Mouse (Mus musculus) olfactory bulb, adult 2 months (tissue): ENCODE measurements around the gene Nid1. TPM values are rescaled to one million over a fixed set of nuclear protein-coding genes. Genes with fewer than 3 reads are reported as not detected.

Experiments used
- H3K27ac ChIP-seq: fragments of 200-500 bp; 2 replicates; pipeline ENCODE4 v1.5.1; 2012; ENCODE audit warnings: low read depth, low read length; ENCODE audit not compliant: insufficient read depth
- H3K4me1 ChIP-seq: fragments of 200-500 bp; 2 replicates; pipeline ENCODE4 v1.6.1; 2012; ENCODE audit warnings: low read length; ENCODE audit not compliant: control insufficient read depth, insufficient read depth
- H3K4me3 ChIP-seq: fragments of 200-500 bp; 2 replicates; pipeline ENCODE4 v1.5.1; 2012; ENCODE audit warnings: mild to moderate bottlenecking, low read depth, low read length, moderate library complexity; ENCODE audit not compliant: insufficient read depth
- CTCF ChIP-seq: fragments of 200-500 bp; IDR thresholded peaks from 2 replicates; pipeline ENCODE4 v1.5.1; 2012; ENCODE audit warnings: low read depth, mild to moderate bottlenecking, low read length, moderate library complexity; ENCODE audit not compliant: insufficient read depth
- POLR2A ChIP-seq: fragments of 200-500 bp; IDR thresholded peaks from 2 replicates; pipeline ENCODE4 v1.6.1; 2012; ENCODE audit warnings: mild to moderate bottlenecking, low read depth, low read length, moderate library complexity; ENCODE audit not compliant: insufficient read depth
- WGBS: fragments of 180-500 bp; shearing (Covaris S2); methylation state at CpG from one replicate; pipeline ENCODE4 v1.1.7; 2018; 5-methylcytosine and 5-hydroxymethylcytosine counted together
- polyA plus RNA-seq: library from polyadenylated mRNA; stranded (reverse); fragments of >200 nt; gene quantifications from 2 replicates; pipeline ENCODE4 v1.2.4, GENCODE M21; 2012; ENCODE audit warnings: low replicate concordance; ENCODE audit not compliant: missing spikeins, insufficient read depth, insufficient read length

Gene Nid1
- polyA plus RNA-seq, 1 experiment, result not detected

DNA sequence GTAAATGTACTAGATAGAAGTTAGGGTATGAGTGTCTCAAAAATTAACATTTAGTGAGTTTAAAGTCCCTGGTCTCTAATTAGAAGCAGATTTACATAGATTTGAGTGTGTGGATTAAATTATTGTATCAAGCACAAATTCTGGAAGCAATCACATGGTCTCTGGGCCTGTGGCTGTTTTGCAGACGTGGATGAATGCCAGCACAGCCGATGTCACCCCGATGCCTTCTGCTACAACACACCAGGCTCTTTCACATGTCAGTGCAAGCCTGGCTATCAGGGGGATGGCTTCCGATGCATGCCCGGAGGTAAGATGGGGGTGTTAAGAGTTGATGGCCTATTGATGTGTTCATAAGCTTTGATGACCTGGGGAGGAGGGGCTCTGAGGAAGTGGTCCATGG, 52.5 kb downstream of the Nid1 start:
- peaks cover 4% of the 10 kb centered on the region for H3K4me1 ChIP-seq
- no peak overlapping the region for H3K27ac ChIP-seq
- TF ChIP-seq POLR2A (no peak), CTCF (no peak)
- 53% methylated on average over 5 of the region's 5 CpGs for WGBS
- H3K4me3 ChIP-seq, result no peak overlapping the region

DNA sequence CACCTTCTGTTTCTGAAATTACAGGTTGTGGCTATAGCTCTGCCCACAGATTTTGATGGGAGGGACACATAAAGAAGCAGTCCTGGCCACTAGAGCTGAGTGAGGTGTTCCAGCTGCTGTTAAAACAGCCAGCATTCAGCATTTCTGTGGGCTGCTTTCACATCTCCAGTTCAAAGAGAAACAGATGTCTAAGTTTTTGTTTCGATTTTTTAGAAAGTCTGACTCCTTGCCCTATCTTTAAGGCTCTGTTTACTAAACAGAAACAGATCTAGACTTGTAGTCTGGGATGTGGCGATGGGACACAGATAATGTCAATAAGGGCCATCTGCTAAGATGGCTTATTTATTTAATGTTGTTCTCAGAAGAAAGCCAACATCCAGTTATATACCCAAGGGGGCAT, 54.8 kb downstream of the Nid1 start:
- Histone ChIP-seq H3K4me3 (no peak overlapping the region), H3K4me1 (peaks cover 4% of the 10 kb centered on the region), H3K27ac (no peak overlapping the region)
- 45% methylated on average over 2 of the region's 2 CpGs for WGBS
- TF ChIP-seq POLR2A (no peak), CTCF (no peak)

DNA sequence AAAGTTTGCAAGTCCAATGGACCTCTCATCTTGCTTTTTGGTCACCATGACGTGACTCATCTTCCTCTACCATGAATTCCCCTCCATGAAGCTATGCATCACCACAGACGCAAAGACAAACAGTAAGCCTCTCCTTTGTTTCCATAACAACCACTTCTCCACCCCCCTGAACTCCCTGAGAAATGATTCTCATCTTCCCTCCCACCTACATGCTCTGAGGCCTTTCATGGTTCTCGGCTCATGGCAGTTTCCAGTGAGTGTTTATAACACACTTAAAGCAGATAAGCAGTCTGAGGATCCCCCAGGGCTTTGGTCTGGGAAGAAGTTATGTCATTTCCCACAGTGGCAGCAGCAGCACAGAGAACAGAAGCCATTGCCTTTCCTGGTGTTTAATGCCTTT, 56.2 kb downstream of the Nid1 start:
- Histone ChIP-seq H3K4me3 (no peak overlapping the region), H3K27ac (peak overlapping the region; percentile 35; the same call in 1 of the 2 replicates), H3K4me1 (peaks cover 4% of the 10 kb centered on the region)
- TF ChIP-seq CTCF (no peak), POLR2A (no peak)
- 35% methylated on average over 3 of the region's 3 CpGs for WGBS

DNA sequence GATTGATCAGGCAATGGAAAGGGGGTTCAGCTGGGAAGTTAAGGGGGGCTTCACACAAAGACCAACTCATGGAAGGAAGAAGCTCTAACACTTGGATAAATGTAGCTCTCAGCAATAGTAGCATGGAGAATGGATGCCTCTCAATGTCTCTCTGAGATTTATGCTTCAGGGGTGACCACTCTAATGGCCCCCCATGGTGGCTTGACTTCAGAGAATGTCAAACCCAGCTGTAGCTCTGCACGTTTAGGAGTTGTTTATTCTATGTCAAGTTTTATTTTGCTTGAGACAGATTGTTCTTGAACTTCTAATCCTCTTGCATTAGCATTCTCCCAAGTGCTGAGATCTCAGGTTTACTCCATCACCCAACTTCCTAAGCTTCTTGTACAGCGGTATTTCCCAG, 60.7 kb downstream of the Nid1 start:
- H3K4me1 ChIP-seq, result no peaks in the 10 kb centered on the region
- TF ChIP-seq CTCF, result no peak
- no peak for TF ChIP-seq POLR2A
- WGBS, result 84% methylated on average over 2 of the region's 2 CpGs
- H3K27ac ChIP-seq, result no peak overlapping the region
- H3K4me3 ChIP-seq, result no peak overlapping the region

DNA sequence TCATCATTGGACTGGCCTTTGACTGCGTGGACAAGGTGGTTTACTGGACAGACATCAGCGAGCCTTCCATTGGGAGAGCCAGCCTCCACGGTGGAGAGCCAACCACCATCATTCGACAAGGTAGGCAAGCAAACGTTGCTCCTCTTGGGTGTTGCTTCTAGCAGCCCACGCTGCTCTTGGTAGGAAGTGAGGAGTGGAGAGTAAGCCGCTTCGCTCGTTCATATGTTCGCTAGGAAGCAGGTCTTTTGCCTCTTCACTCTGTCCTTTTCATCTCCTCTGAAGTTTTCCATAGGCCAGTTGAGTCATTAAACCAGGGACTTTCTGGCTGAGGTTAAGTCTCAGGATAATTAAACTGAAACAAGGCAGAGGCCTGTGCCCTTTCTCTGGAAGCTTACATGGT, 65.1 kb downstream of the Nid1 start:
- Histone ChIP-seq H3K4me1 (no peaks in the 10 kb centered on the region), H3K4me3 (no peak overlapping the region), H3K27ac (no peak overlapping the region)
- WGBS, result 92% methylated on average over 10 of the region's 10 CpGs
- no peak for TF ChIP-seq CTCF
- no peak for TF ChIP-seq POLR2A

DNA sequence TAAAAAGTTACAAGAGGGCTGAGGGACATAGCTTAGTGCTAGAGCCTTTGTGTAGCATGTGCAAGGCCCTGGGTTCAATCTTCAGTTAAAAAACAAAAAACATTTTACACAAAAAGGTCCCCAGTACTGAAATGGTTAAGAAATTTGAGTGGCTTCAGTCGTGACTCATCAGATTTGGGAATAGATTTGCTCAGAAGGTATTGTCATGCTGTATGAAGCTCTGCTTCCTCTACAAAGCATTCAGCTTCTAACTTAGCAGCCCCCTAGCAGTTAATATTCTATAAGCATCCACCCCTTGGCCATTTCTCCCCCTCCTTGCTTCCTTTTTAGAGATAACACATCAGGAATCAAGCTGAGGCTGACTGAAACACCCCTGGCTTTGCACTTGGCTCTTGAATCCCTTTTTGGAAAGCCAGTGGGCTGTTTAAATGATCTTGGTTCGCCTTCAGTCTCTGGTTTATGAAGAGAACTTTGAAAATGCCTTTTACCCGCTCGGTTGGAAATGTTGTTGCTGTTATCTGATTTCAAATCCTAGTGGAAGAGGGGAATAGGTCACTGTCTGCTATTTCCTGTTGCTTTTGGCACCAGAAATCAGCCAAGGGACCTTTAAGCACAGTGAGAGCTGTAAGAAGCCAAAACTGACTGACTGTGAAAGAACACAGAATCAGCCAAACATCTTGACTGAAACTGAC, 66.5 kb downstream of the Nid1 start:
- no peak overlapping the region for H3K27ac ChIP-seq
- 58% methylated on average over 4 of the region's 4 CpGs for WGBS
- TF ChIP-seq CTCF, result no peak
- TF ChIP-seq POLR2A, result no peak
- no peaks in the 10 kb centered on the region for H3K4me1 ChIP-seq
- no peak overlapping the region for H3K4me3 ChIP-seq

DNA sequence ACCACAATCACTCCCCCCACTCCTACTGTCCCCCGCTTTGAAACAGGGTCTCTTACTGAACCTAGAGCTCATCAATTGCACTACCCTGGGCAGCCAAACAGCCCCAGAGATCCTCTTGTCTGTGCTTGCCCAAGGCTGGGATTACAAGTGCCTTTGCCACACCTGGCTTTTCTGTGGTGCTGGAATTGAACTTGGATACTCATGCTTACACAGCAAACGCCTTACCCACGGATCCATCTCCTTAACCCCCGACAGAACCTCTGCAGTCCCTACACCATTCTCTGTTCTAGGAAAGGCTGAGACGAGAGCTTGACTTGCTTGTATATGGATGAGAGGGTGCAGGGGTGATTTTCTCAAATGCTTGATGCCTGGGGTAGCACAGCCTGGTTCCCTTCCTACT, 67.7 kb downstream of the Nid1 start:
- H3K4me3 ChIP-seq, result no peak overlapping the region
- H3K27ac ChIP-seq, result no peak overlapping the region
- WGBS, result 90% methylated on average over 5 of the region's 5 CpGs
- no peak for TF ChIP-seq CTCF
- no peak for TF ChIP-seq POLR2A
- H3K4me1 ChIP-seq, result no peaks in the 10 kb centered on the region

DNA sequence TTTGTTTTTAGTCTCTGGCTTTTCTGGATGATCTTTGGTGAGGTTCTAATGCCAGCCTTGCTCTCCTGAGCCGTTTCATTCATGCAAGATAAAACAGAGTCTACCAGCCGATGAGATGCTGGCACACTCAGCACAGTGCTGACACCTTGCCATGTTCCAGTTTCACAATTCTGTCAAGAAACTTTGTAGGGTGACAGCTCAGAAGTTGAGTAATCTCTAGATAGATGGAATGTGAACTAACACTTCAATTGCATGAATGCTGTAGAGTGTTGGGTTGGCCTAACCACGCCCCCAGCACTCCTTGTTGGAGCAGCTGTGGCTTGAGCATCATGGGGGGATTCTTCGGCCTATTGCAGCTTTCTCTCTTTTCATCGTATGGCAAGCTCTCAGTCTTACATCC, 69.2 kb downstream of the Nid1 start:
- Histone ChIP-seq H3K27ac (no peak overlapping the region), H3K4me3 (no peak overlapping the region), H3K4me1 (no peaks in the 10 kb centered on the region)
- no peak for TF ChIP-seq CTCF
- TF ChIP-seq POLR2A, result no peak
- 94% methylated on average over 5 of the region's 5 CpGs for WGBS

DNA sequence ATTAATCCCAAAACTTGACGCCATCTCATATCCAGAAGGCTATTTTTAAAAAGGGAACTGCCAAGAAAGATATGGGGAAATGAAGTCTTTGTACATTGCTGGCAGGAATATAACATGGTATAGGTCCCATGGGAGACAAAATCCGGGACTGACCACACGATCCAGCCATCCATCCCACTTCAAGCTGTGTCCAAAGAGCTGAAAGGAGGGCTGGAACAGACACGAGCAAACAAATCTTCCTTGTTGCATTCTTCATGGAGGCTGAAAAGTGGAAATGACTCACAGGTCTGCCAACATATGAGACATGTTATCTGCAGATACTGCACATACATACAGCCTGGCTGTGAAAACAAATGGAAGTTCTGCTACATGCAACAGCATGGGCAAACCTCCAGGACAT, 77.5 kb downstream of the Nid1 start:
- 86% methylated on average over 4 of the region's 4 CpGs for WGBS
- no peak for TF ChIP-seq CTCF
- TF ChIP-seq POLR2A, result no peak
- no peaks in the 10 kb centered on the region for H3K4me1 ChIP-seq
- H3K4me3 ChIP-seq, result no peak overlapping the region
- H3K27ac ChIP-seq, result no peak overlapping the region

DNA sequence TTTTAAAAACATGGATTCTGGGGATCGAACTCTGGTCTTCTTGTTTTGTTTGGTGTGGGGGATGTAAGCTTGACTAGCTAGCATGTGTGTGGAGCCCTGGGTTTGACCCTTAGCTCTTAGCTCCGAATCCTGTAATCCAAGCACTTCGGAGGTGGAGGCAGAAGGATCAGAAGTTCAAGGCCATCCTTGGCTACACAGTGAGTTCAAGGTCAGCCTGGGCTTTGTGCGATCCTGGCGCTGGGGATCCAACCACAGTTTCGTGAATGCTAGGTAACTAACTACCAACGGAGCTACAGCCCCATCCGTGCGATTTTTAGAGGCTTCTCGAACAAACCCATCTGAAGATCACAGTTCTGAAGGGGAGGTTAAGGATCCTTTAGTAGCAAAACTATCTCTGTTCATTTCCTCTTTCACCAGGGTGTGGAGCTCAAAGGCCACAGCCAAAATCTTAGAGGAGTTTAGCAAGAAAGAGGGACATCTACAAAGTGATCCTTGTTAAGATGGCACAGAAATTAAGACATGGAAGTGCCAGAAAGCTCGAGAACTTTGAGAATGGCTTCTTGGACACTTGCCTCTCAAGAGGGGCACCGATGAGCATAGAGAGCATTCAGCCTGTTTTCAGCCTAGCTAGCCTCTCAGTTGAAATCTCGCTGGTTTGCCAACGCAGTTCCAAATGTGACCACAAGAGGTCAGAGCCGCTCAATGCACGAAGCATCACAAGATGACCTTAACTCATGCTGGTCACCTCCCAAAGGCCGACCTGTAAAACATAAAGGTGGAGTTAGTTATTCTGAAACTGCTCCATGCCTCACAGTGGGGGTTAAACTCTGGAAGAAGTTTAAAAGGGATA, 79.2 kb downstream of the Nid1 start:
- no peak overlapping the region for H3K4me3 ChIP-seq
- WGBS, result 48% methylated on average over 17 of the region's 17 CpGs
- TF ChIP-seq CTCF (peak; percentile 85), POLR2A (no peak)
- no peaks in the 10 kb centered on the region for H3K4me1 ChIP-seq
- H3K27ac ChIP-seq, result no peak overlapping the region
